Mouse (Mus musculus) cerebellum, adult (tissue): ENCODE measurements around the gene A130010J15Rik.

Experiments used
- ATAC-seq: cut with Nextera tagmentation; 2 replicates; pipeline ENCODE4 v1.9.2; 2017; ENCODE audit warnings: mild to moderate bottlenecking, moderate library complexity, mixed read lengths; ENCODE audit not compliant: insufficient number of reproducible peaks, low FRiP score, low TSS enrichment

A130010J15Rik gene

GRCm38 (mm10) chr1:193197494-193198205 lies 29.8 kb downstream of the A130010J15Rik start:
- no peak for ATAC-seq

DNA sequence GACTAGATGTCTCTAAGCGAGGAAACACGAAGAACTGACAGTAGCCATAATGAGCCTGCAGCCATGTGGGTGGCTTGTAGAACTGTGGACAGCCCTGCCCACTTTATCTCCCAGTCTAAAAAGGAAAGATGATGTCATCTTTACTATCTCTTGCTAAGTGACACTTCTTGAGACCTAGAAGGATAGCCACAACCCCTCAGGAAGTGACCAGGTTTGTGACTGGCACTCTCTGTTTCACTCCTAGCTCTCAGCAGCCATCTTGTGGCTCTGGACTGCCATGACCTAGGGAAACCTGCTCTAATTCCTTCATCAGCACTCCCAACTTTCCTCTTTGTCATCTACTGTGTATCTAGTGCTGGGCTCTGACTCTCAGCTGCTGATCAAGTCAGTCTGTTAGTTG lies 30.5 kb downstream of the A130010J15Rik start:
- no peak for ATAC-seq

- no peak for ATAC-seq
These were observed 33.0 kb downstream of the A130010J15Rik start for GRCm38 (mm10) chr1:193200640-193201382.

- ATAC-seq = no peak
These were observed 33.5 kb downstream of the A130010J15Rik start, which contains the start of gene Traf3ip3 for GRCm38 (mm10) chr1:193201383-193201778. Gene Traf3ip3 (minus strand): TSS chr1:193201703.

- no peak for ATAC-seq
These were observed 36.0 kb downstream of the A130010J15Rik start for GRCm38 (mm10) chr1:193203821-193204220.

DNA sequence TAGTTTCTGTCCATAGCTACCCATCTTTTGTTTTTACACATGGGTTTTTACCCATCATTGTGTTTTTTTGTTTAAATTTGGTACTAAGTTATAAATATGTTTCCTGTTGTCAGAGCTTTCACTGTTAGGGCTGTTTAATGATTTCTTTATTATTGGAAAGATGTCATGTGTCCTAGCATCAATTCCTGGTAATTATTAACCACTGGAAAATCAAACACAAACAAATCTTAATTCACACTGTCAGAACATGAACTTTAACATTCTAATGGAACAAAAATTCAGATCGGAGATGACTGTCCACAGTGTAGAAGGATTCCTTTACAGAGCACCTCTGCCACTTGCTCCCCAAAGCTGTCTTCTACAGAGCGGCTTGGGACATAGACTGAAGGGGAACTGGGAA lies 37.6 kb downstream of the A130010J15Rik start:
- no peak for ATAC-seq

GRCm38 (mm10) chr1:193207503-193207902 lies 39.7 kb downstream of the A130010J15Rik start, which contains the start of gene Lamb3:
Gene Lamb3 (plus strand): TSS chr1:193207699.
- ATAC-seq = no peak

- peak; percentile 83 for ATAC-seq
These were observed 40.3 kb downstream of the A130010J15Rik start for GRCm38 (mm10) chr1:193208178-193208577.

- no peak for ATAC-seq
These were observed 43.5 kb downstream of the A130010J15Rik start for GRCm38 (mm10) chr1:193211371-193211770.

DNA sequence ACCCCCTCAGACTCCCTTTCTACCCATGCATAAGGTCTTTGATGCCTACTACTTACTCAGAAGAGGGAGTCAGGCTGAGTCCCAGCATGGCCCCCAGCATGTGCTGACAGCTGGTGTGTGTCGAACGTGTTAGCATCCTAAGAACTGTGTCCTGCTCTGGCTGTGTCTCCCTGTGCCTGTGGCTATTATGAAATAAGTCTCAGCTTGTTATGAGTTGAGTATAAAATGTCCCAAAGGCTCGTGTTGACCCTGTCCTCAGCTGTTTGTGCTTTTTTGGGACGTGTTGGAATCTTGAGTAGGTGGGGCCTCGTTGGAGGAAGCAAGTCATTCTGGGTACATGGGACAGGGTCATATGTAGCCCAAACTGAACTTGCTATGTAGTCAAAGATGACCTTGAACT lies 46.2 kb downstream of the A130010J15Rik start:
- no peak for ATAC-seq

DNA sequence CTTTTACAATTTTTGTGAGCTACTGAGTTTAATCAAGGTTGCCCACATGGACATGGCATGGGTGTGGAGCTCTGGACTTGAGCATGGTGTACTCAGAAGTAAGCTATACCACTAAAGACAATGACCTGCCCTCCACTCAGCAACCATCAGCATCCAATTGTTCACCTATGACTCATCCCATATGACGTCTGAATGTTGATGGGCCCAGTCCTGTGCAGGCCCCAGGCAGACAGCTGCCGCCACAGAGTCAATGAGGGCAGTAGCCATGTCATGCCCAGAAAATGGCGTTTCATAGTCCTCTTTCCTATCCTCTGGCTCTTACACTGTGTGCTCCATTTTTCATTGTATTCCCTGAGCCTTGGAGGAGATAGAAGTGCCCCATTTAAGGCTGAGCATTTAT lies 48.2 kb downstream of the A130010J15Rik start:
- ATAC-seq = no peak

DNA sequence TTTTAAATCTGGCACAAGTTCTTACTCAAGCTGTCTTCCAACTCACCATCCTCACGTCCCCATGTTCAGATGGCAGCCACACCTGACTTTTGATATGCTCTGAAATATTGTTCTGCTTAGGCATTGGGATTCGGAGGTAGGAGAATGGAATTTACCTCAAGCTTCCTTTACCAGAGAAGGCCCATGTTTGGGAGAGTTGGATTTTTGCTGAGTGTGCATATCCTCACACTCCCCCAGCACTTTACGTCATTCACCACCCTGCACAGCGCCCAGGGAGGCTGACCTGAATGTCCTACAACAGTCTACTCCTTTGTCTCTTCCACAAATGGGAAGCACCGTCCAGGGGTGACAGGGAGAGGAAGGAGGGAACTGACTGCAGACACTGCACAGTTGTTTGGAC lies 52.6 kb downstream of the A130010J15Rik start:
- ATAC-seq = no peak

DNA sequence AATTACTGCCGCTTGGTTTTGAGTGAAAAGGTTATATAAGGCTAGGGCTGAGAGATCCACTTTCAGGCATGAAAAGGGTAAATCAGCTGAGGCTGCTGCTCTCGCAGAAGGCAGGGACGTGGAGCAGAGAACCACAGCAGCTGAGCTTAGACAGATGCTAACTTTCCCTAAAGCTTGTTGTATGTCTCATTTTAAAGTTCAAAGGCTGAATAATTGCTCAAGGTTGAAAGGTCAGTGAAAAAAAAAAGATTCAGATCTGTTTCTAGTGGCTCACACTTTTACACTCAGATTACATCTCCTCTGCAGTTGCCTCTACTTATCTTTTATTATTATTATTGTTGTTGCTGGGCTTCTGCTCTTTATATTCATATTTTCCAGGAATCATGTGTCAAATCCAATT lies 57.7 kb downstream of the A130010J15Rik start:
- ATAC-seq = no peak

DNA sequence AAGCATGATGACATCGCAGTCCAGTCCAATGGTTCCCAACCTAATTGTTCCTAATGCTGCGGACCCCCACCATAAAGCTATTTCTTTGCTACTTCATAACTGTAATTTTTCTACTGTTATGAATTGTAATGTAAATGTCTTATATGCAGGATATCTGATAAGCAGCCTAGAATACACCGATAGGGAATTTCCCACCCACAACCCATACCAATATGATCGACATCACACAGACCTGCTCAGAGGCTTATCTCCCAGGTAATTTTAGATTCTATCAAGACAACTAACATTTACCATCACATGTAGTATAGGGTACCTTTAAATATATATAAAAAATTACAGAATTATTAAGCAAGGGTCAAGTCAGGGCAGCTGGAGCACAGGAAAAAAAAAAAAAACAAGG lies 58.3 kb downstream of the A130010J15Rik start:
- ATAC-seq = no peak

GRCm38 (mm10) chr1:193226724-193227522 lies 59.1 kb downstream of the A130010J15Rik start:
- ATAC-seq = no peak
